Mouse (Mus musculus) neural tube, embryonic 11.5 days (tissue): ENCODE data around the gene Zfp367. TPM values are rescaled to one million over a fixed set of nuclear protein-coding genes. Genes with fewer than 3 reads are reported as not detected.

Experiments used
- ATAC-seq: fragments of 200-750 bp; cut with Nextera tagmentation; 2 replicates; pipeline ENCODE4 v1.8.0; 2017; ENCODE audit warnings: moderate number of reproducible peaks, mild to moderate bottlenecking, moderate TSS enrichment, moderate library complexity; ENCODE audit not compliant: insufficient read depth, low FRiP score, low TSS enrichment
- DNase-seq: peaks from one replicate; pipeline ENCODE4 v3.0.0-alpha.2; 2015; ENCODE audit warnings: low spot score
- H3K27ac ChIP-seq: fragments of 300-500 bp; sonication (generic); 2 replicates; pipeline ENCODE4 v1.5.1; 2014; ENCODE audit warnings: low read depth, mild to moderate bottlenecking, low read length
- H3K27me3 ChIP-seq: fragments of 300-500 bp; sonication (generic); 2 replicates; pipeline ENCODE4 v1.6.1; 2014; ENCODE audit warnings: mild to moderate bottlenecking, low read length, mixed read lengths; ENCODE audit not compliant: control insufficient read depth, insufficient read depth
- H3K36me3 ChIP-seq: fragments of 300-500 bp; sonication (generic); 2 replicates; pipeline ENCODE4 v1.6.1; 2014; ENCODE audit warnings: mild to moderate bottlenecking, low read length, moderate library complexity, mixed read lengths; ENCODE audit not compliant: control insufficient read depth, insufficient read depth
- H3K4me1 ChIP-seq: fragments of 300-500 bp; sonication (generic); 2 replicates; pipeline ENCODE4 v1.6.1; 2014; ENCODE audit warnings: low read length, mixed read lengths; ENCODE audit not compliant: control insufficient read depth, insufficient read depth
- H3K4me2 ChIP-seq: fragments of 300-500 bp; sonication (generic); 2 replicates; pipeline ENCODE4 v1.6.1; 2014; ENCODE audit warnings: low read depth, mild to moderate bottlenecking, moderate library complexity
- H3K4me3 ChIP-seq: fragments of 300-500 bp; sonication (generic); 2 replicates; pipeline ENCODE4 v1.5.1; 2014; ENCODE audit warnings: low read depth, low read length
- H3K9ac ChIP-seq: fragments of 300-500 bp; sonication (generic); 2 replicates; pipeline ENCODE4 v1.6.1; 2014; ENCODE audit warnings: mild to moderate bottlenecking, low read length
- H3K9me3 ChIP-seq: fragments of 300-500 bp; sonication (generic); 2 replicates; pipeline ENCODE4 v1.6.1; 2016; ENCODE audit warnings: low read length; ENCODE audit not compliant: control insufficient read depth
- WGBS: fragments of 180-500 bp; shearing (Covaris S2); extraction: QIAGEN DNeasy Blood & Tissue Kit; methylation state at CpG from one replicate; pipeline ENCODE4 v1.1.7; 2014; 5-methylcytosine and 5-hydroxymethylcytosine counted together
- polyA plus RNA-seq: library from polyadenylated mRNA; unstranded; fragments of >200 nt; fragmentation: Nextera tagmentation; extraction: Ambion mirVana; gene quantifications from 2 replicates; pipeline ENCODE4 v1.2.1, GENCODE M21; 2014

The Zfp367 gene
- polyA plus RNA-seq, 1 experiment from 2014 or later: 14.3 TPM

- Histone ChIP-seq H3K27ac (peak overlapping the region; percentile 84; the same call in 1 of the 2 replicates), H3K27me3 (no peaks in the 10 kb centered on the region), H3K9me3 (no peaks in the 10 kb centered on the region), H3K4me3 (peak overlapping the region; percentile 78), H3K9ac (peak overlapping the region; percentile 81), H3K36me3 (no peaks in the 10 kb centered on the region), H3K4me2 (peak overlapping the region; percentile 97), H3K4me1 (no peaks in the 10 kb centered on the region; the same call in 1 of the 2 replicates)
- DNase-seq (no peak), ATAC-seq (peak; percentile 67)
- WGBS: under 1% methylated on average over 66 of the region's 71 CpGs
Observed at GRCm38 (mm10) chr13:64161916-64162611, 9.1 kb upstream of the Zfp367 start.

- ATAC-seq (peak; percentile 97), DNase-seq (peak; percentile 99)
- Histone ChIP-seq H3K4me3 (peak within 1 kb of the TSS; percentile 78), H3K9ac (peak within 1 kb of the TSS; percentile 81), H3K4me1 (no peaks in the 10 kb centered on the region; the same call in 1 of the 2 replicates), H3K4me2 (peak within 1 kb of the TSS; percentile 97), H3K9me3 (no peaks in the 10 kb centered on the region), H3K36me3 (no peaks in the 10 kb centered on the region), H3K27ac (peak within 1 kb of the TSS; percentile 84; the same call in 1 of the 2 replicates), H3K27me3 (no peaks in the 10 kb centered on the region)
- 0% methylated on average over 23 of the region's 31 CpGs for WGBS
Observed at GRCm38 (mm10) chr13:64161548-64161915, 8.5 kb upstream of the Zfp367 start, which contains the start of gene Habp4. TSS of gene Habp4 (plus strand) at chr13:64161824.

- no peak for ATAC-seq
- Histone ChIP-seq H3K4me1 (peaks cover 9% of the 10 kb centered on the region; the same call in 1 of the 2 replicates), H3K27ac (no peak overlapping the region), H3K27me3 (no peaks in the 10 kb centered on the region), H3K9ac (no peak overlapping the region), H3K9me3 (no peaks in the 10 kb centered on the region), H3K36me3 (no peaks in the 10 kb centered on the region), H3K4me3 (no peak overlapping the region), H3K4me2 (no peak overlapping the region)
- DNase-seq: no peak
Observed at GRCm38 (mm10) chr13:64156966-64157365, 4.0 kb upstream of the Zfp367 start.

GRCm38 (mm10) chr13:64155171-64155571 lies 2.2 kb upstream of the Zfp367 start:
- H3K4me2 ChIP-seq: no peak overlapping the region
- H3K9me3 ChIP-seq: no peaks in the 10 kb centered on the region
- WGBS: 7% methylated on average over 1 of the region's 1 CpGs
- H3K9ac ChIP-seq: no peak overlapping the region
- no peak overlapping the region for H3K27ac ChIP-seq
- no peaks in the 10 kb centered on the region for H3K27me3 ChIP-seq
- H3K4me3 ChIP-seq: no peak overlapping the region
- peaks cover 20% of the 10 kb centered on the region; the same call in 1 of the 2 replicates for H3K4me1 ChIP-seq
- DNase-seq (no peak), ATAC-seq (no peak)
- no peaks in the 10 kb centered on the region for H3K36me3 ChIP-seq

GRCm38 (mm10) chr13:64154651-64155050 lies 1.6 kb upstream of the Zfp367 start:
- WGBS: 63% methylated on average over 2 of the region's 2 CpGs
- ATAC-seq (no peak), DNase-seq (no peak)
- no peak overlapping the region for H3K4me3 ChIP-seq
- no peaks in the 10 kb centered on the region for H3K36me3 ChIP-seq
- H3K27ac ChIP-seq: no peak overlapping the region
- H3K9ac ChIP-seq: no peak overlapping the region
- H3K27me3 ChIP-seq: no peaks in the 10 kb centered on the region
- no peaks in the 10 kb centered on the region for H3K9me3 ChIP-seq
- H3K4me2 ChIP-seq: no peak overlapping the region
- H3K4me1 ChIP-seq: peaks cover 20% of the 10 kb centered on the region; the same call in 1 of the 2 replicates

- H3K36me3 ChIP-seq: no peaks in the 10 kb centered on the region
- peaks cover 20% of the 10 kb centered on the region; the same call in 1 of the 2 replicates for H3K4me1 ChIP-seq
- ATAC-seq (peak; percentile 33), DNase-seq (peak; percentile 60)
- H3K27ac ChIP-seq: no peak overlapping the region
- H3K27me3 ChIP-seq: no peaks in the 10 kb centered on the region
- H3K4me3 ChIP-seq: peak overlapping the region; percentile 89
- peak overlapping the region; percentile 92 for H3K4me2 ChIP-seq
- no peaks in the 10 kb centered on the region for H3K9me3 ChIP-seq
- under 1% methylated on average over 18 of the region's 18 CpGs for WGBS
- peak overlapping the region; percentile 29 for H3K9ac ChIP-seq
Observed at GRCm38 (mm10) chr13:64153751-64154267, 807 bp upstream of the Zfp367 start.

GRCm38 (mm10) chr13:64152671-64153082 lies 325 bp downstream of the Zfp367 start:
- H3K4me2 ChIP-seq: peak overlapping the region; percentile 92
- H3K27ac ChIP-seq: peak overlapping the region; percentile 85
- DNase-seq (no peak), ATAC-seq (peak; percentile 36)
- H3K36me3 ChIP-seq: no peaks in the 10 kb centered on the region
- H3K4me3 ChIP-seq: peak overlapping the region; percentile 89
- peak overlapping the region; percentile 84 for H3K9ac ChIP-seq
- H3K27me3 ChIP-seq: no peaks in the 10 kb centered on the region
- H3K9me3 ChIP-seq: no peaks in the 10 kb centered on the region
- WGBS: under 1% methylated on average over 58 of the region's 61 CpGs
- H3K4me1 ChIP-seq: peaks cover 20% of the 10 kb centered on the region; the same call in 1 of the 2 replicates

GRCm38 (mm10) chr13:64152241-64152669 lies 747 bp downstream of the Zfp367 start:
- Histone ChIP-seq H3K4me2 (peak overlapping the region; percentile 92), H3K4me1 (peaks cover 20% of the 10 kb centered on the region; the same call in 1 of the 2 replicates), H3K27me3 (no peaks in the 10 kb centered on the region), H3K9me3 (no peaks in the 10 kb centered on the region), H3K9ac (peak overlapping the region; percentile 84), H3K36me3 (no peaks in the 10 kb centered on the region), H3K27ac (peak overlapping the region; percentile 85), H3K4me3 (peak overlapping the region; percentile 89)
- WGBS: 1% methylated on average over 38 of the region's 42 CpGs
- DNase-seq: peak; percentile 88
- ATAC-seq: peak; percentile 41
